Comparison of ENCODE assay signal across 1 mouse cellular context in the genomic region with DNA sequence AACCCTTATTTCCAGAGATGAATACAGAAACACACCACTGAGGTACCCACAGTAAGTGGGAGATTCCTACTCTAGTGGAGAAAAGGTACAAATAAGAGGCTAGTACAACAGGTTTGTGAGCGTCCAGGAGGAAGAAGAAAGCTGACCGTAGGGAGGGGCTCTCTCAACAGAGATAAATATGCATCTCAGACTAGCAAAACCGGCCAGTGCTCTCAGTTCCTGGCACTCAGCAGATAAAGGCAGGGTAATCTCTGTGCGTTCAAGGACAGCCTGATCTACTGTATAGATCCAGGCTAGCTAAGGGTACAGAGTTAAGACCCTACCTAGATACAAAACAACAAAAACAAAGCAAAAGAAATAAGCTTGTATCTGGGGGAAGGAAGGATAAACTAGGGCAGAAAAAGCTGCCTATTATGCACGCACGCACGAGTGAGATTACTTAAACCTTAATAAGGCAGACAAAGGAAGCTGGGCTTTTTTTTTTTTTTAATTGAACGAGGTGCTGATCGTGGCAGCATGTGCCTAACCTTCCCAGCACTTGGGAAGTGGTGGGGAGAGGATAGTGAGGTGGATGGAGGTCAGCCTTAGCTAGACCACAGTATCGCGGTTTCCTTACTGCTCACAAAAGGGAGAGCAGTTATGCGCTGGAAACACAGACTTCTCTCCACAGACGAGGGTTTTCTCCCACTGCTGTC.
TF ChIP-seq lines count a peak whose summit lies in the region.

No protein-coding gene starts in this region.

TF ChIP-seq in ES-E14, 5 proteins besides CTCF, POLR2A, EP300 and RAD21:
- TF ChIP-seq HCFC1 (IDR thresholded peaks at IDR 0.05; ENCODE audit: borderline replicate concordance, insufficient read depth, low read length) (no peak), ZNF384 (IDR thresholded peaks at IDR 0.05; ENCODE audit: low read depth, low read length) (peak; percentile 85)
